Mouse (Mus musculus) urinary bladder, postnatal 25 days (tissue): ENCODE measurements at regions not wholly inside any gene's neighbourhood (a gene's known extent, or its start where the extent isn't known, plus 50 kb on each side); places are given as distances from the start of the nearest gene placed in this dataset.

Experiments used
- DNase-seq: peaks from one replicate; pipeline ENCODE4 v3.0.0; 2022; ENCODE audit warnings: low spot score

- DNase-seq = no peak
These were observed 151.3 kb upstream of the Plxna4 start for GRCm38 (mm10) chr6:32739162-32739745.

GRCm38 (mm10) chr6:32728706-32729105 is 140.7 kb upstream of the Plxna4 start:
- no peak for DNase-seq

- DNase-seq = no peak
These were observed 138.6 kb upstream of the Plxna4 start for GRCm38 (mm10) chr6:32726571-32726970.

GRCm38 (mm10) chr6:32717860-32718259 is 129.9 kb upstream of the Plxna4 start:
- DNase-seq = no peak

GRCm38 (mm10) chr6:32715137-32715536 is 127.1 kb upstream of the Plxna4 start:
- DNase-seq = no peak

GRCm38 (mm10) chr6:32710208-32710607 is 122.2 kb upstream of the Plxna4 start:
- peak; percentile 8 for DNase-seq

- DNase-seq = no peak
These were observed 121.6 kb upstream of the Plxna4 start for GRCm38 (mm10) chr6:32709566-32709965.

- DNase-seq = no peak
These were observed 119.4 kb upstream of the Plxna4 start for GRCm38 (mm10) chr6:32707417-32707816.

- no peak for DNase-seq
These were observed 118.4 kb upstream of the Plxna4 start for GRCm38 (mm10) chr6:32706376-32706775.

- no peak for DNase-seq
These were observed 115.5 kb upstream of the Plxna4 start for GRCm38 (mm10) chr6:32703466-32703865.

GRCm38 (mm10) chr6:32702245-32702791 is 114.3 kb upstream of the Plxna4 start:
- no peak for DNase-seq

GRCm38 (mm10) chr6:32699811-32700210 is 111.8 kb upstream of the Plxna4 start:
- no peak for DNase-seq

GRCm38 (mm10) chr6:32697771-32698270 is 109.8 kb upstream of the Plxna4 start:
- DNase-seq = no peak

GRCm38 (mm10) chr6:32696037-32696436 is 108.0 kb upstream of the Plxna4 start:
- DNase-seq = no peak

- DNase-seq = no peak
These were observed 84.6 kb upstream of the Plxna4 start for GRCm38 (mm10) chr6:32672552-32672951.

- DNase-seq = no peak
These were observed 71.8 kb upstream of the Plxna4 start for GRCm38 (mm10) chr6:32659743-32660142.

- no peak for DNase-seq
These were observed 69.4 kb upstream of the Plxna4 start for GRCm38 (mm10) chr6:32657378-32657777.

- DNase-seq = no peak
These were observed 66.2 kb upstream of the Plxna4 start for GRCm38 (mm10) chr6:32654188-32654587.

- no peak for DNase-seq
These were observed 56.0 kb upstream of the Plxna4 start for GRCm38 (mm10) chr6:32644016-32644415.

- no peak for DNase-seq
These were observed 50.9 kb upstream of the Plxna4 start for GRCm38 (mm10) chr6:32638843-32639242.
